Mouse (Mus musculus): ENCODE results near the gene Nrbf2. TPM values are rescaled to one million over a fixed set of nuclear protein-coding genes. Genes with fewer than 3 reads are reported as not detected.

Gene Nrbf2
- total RNA-seq (2021) = 10 to 100 TPM; 13.7 to 14.6 TPM
- long read RNA-seq, experiment 1, transcript Nrbf2-201 (4 exons, 1,813 nt) = major isoform, 37 of 40 reads
- long read RNA-seq, experiment 1, partial matches to known transcripts = 1 of 40 reads
- long read RNA-seq, experiment 1, other reads (novel, unspliced or antisense) = 2 of 40 reads
- long read RNA-seq, experiment 2, transcript Nrbf2-201 (4 exons, 1,813 nt) = major isoform, 35 of 41 reads
- long read RNA-seq, experiment 2, partial matches to known transcripts = 0 of 41 reads
- long read RNA-seq, experiment 2, other reads (novel, unspliced or antisense) = 6 of 41 reads

DNA sequence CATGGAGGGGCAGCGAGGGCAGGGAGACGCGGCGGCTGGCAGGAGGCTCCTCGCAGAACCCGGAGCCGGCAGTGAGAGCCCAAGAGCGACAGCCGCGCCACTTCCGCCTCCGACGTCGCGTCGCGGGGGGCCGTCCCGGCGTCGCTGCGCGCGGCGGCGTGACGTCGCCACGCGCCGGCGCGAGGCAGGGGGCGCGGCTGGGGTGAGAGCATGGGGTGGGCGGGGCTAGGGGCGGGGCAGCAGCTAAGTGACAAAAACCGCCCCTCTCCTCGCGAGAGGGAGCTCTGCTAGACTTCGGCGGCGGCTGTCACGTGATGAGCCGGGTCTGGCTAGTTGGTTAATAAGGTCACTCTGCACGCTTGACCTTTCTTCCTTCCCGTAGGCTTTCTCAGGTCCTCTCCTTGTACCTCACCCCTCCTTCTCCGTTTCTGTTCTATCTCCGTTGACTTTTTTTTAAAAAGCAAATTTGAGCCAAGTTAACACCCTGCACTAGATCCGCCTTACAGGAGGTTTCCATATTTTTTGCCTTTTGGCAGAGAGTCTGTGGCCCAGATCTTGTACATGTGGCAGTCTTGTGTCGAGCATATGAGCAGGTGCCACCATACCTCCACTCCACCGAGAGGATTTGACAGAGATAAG lies at the start of gene Nrbf2:
Gene Nrbf2, minus strand, starts transcription at position 130 of the 639 bp plus-strand sequence.
- peak; percentile 86 for DNase-seq (ENCODE audit: low spot score)

DNA sequence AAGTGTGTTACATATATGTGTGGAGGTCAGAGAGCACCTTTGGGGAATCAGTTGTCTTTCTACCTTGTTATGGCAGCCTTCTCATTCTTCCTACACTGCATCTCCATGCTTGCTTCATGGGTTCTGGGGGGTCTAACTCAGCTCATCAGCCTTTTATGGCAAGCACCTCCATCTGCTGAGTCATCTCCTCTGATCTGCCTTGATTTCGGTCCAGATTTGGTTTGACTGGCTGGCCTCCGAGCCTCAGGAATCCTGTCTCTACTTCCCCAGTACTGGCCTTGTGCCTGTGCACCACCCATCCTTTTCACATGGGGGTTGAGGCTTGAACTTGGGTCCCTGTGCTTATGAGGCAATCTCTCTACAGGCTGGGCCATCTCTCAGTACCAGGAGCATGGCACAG lies 45.5 kb upstream of the Nrbf2 start:
- DNase-seq (ENCODE audit: low spot score) = no peak

DNA sequence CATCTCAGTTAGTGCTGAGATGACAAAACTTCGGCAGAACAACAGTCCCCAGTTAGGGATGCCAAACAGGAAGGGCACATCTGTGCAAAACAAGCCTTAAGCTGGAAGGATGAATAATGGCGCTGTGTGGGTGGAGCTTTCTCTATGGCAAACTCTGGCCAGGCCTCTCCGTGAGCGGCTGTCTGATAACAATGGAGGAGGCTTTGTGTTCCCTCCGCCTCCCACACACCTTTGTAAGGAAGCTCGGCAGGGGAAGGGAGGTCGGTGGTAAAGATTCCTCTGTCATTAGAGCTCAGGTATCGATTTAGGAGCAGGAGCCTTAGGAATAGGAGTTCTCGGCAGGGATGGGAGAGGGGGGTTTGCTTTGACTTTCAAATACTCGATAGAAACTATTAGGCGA lies 44.6 kb upstream of the Nrbf2 start:
- no peak for DNase-seq (ENCODE audit: low spot score)

DNA sequence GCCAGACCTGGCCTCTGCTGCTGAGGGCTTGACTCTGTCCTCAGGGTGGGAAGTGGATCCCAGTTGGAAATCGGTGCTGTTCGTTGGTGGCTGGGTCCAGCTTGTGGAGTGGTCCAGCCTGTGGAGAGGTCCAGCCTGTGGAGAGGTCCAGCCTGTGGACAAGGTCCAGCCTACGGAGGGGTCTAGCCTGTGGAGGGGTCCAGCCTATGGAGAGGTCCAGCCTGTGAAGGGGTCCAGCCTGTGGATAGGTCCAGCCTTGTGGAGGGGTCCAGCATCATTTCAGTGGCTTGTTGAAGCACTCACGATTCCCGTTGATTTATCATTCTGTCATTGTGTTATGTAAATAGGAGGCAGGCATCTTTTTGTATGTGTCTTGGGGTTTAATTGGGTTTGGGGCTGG lies 43.1 kb upstream of the Nrbf2 start:
- DNase-seq (ENCODE audit: low spot score) = no peak

DNA sequence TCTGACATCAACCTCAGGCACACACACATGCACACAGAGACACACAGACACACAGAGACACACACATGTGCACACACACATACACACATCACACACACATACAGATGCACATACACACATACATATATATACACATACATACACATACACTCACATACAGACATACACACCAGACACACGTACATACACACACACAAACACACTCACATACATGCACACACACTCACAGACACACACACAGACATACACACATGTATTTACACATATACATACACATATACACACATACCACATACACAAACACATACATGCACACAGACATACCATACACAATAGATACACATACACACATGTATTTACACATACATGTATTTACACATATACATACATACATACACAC lies 38.9 kb upstream of the Nrbf2 start:
- no peak for DNase-seq (ENCODE audit: low spot score)

DNA sequence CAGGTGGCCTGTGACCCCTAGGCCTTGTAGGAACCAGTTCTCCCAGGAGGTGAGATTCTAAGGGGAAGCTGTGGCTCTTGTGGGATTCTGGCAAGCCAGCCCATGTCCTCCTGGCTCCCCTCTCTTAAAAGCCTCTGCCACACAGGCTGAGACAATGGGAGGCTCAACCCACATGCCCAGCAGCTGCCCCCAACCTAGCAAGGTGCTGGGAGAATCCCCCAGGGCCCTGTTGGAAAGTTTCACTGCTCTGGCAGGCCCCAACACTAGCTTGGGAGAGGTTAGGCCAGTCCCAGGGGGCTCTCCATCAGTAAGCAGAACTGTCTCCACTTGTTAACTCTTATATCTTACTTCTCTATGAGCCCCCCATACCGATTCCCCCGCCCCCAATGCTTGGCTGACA lies 36.3 kb upstream of the Nrbf2 start:
- no peak for DNase-seq (ENCODE audit: low spot score)

DNA sequence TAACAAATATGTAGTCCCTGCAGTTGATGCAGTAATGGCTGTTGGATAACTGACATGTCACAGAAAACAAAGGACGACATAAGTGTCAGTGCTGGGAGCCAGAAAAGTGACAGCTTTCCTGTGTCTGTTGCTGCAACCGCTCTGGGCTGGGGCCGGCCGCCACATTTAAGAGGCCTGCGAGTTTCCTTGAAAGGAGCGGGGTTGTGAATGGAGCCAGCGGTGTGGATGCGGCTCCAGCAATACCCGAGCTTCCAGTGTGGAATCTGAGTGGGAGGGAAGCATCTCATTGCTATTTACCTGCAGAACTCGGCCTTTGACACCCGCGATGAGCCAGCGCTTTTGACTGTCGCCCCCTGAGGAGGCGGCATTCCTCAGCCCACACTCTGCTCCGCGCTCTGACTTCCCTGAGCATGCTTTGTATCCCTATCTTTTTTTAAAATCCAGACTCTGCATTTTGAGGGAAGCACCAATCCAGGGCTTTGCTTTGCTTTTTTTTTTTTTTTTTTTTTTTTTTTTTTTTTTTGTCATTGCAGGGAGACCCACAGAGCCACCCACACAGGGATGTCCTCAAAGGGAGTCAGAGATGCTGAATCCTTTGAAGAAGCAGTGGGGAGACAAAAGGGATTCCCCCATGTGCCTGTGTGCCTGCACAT lies 35.2 kb upstream of the Nrbf2 start:
- no peak for DNase-seq (ENCODE audit: low spot score)

DNA sequence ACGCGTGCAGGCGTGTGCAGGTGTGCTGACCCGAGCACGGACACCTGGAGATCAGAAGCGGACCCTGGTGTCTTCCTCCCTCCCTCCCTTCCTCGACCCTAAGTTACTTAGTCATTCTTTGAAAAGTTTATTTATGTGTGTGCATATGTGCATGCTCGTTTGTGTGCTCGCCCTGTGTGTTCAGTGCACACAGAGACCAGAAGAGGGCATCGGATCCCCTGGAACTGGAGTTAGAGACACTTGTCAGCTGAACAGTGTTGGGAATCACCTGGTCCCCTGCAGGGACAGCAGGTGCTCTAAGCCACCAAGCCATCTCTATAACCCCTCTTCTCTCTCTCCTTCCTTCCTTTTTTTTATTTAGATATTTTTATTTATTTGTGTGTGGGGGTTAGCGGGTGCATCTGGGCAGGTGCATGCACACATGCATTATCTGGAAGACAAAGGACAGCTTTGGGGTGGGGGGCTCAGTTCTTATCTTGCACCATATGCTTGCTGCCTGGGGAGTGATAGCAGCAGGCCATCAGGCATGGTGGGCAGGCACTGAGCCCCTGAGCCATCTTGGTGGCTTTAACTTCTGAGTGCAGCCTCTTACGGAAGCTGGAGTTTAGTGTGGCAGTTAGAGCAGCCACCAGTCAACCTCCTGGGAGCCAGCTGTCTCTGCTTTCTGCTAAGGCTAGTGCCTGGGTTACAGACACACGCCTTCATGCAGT lies 34.1 kb upstream of the Nrbf2 start:
- DNase-seq (ENCODE audit: low spot score) = no peak

DNA sequence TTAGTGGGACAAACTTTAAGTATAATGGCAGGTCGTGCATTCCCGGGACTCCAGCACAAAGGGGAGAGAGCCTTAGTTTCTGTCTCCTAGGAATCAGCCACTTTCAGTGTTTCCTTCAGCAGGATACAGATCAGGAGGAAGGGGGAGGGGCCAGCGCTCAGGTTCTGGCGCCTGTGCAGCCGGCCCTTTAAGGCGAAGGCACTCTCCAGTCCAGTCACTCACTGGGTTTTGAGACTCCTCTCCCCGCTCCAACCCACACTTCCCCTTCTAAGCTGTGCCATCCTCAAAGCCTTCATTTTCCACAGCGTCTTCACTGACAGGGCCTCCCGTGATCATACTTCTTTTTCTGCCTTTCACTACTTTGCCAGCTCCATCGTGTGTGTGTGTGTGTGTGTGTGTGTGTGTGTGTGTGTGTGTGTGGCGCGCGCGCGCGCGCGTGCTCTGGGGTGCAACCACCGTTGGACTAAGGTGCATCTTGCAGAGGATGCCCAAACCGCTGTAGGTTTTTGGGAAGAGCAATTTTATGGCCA lies 32.9 kb upstream of the Nrbf2 start:
- DNase-seq (ENCODE audit: low spot score) = no peak

DNA sequence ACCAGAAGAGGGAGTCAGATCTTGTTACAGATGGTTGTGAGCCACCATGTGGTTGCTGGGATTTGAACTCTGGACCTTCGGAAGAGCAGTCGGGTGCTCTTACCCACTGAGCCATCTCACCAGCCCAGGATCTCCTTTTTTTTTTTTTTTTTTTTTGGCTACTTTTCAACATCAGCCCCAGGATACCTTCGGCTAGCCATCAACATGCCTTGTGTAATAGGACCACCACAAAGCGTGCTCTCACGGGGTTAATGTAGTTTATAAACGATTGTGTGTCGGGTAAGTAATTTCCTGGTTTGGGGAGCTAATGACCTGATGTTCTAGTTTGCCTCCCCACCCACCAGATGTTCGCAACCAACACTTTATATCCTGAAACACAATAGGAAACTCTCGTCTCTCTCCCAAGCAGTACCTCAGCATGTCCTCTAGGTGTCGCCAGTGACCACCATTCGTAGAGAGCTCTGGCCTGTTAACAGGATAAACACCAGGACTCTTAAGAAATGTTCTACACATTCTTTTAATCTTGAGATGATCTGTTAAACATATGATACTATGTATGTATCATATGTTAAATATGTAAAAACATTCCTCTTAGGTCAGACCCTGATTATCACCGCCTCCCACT lies 29.8 kb upstream of the Nrbf2 start:
- DNase-seq (ENCODE audit: low spot score) = peak; percentile 64

DNA sequence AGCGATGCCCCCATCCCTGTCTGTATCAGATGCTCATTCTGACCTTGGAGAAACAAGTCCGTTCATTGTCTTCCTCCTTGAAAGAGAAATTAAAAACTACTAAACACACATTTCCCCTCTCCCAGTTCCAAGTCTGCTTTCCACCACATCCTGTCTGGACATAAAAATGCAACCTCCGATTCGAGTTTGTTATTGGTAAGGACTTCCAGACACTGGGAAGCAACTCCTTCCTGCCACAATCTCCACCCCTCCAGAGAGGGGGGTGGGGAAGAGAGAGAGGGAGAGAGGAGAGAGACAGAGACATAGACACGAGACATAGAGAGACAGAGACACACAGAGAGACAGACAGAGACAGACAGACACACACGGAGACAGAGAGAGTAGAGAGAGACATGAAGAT lies 27.4 kb upstream of the Nrbf2 start:
- DNase-seq (ENCODE audit: low spot score) = no peak

DNA sequence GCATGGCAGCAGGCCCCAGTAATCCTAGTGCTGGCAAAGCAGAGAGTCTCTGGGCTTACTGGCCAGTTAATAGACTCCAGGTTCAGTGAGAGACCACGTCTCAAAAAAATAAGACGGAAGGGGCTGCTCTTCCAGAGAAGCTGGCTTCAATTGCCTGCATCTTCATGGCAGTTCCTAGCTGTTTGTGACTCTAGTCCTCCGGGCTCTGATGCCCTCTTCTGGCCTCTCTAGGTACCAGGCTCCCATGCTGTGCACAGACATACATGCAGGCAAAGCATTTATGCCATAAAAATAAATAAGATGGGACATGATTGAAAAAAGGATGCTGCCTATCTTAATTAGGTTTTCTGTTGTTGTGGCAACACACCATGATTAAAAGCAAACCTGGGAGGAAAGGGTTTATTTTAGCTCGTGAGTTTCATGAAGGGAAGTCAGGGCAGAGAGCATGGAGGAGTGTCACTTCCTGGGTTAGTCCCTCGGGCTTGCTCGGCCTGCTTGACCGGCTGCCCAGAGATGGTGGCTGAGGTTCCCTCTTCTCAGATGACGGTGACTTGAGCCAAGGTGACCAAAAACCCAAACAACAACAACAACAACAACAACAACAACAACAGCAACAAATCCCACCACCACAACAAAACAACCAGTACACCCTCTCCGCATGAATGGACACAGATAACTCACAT lies 26.3 kb upstream of the Nrbf2 start:
- DNase-seq (ENCODE audit: low spot score) = peak; percentile 67

DNA sequence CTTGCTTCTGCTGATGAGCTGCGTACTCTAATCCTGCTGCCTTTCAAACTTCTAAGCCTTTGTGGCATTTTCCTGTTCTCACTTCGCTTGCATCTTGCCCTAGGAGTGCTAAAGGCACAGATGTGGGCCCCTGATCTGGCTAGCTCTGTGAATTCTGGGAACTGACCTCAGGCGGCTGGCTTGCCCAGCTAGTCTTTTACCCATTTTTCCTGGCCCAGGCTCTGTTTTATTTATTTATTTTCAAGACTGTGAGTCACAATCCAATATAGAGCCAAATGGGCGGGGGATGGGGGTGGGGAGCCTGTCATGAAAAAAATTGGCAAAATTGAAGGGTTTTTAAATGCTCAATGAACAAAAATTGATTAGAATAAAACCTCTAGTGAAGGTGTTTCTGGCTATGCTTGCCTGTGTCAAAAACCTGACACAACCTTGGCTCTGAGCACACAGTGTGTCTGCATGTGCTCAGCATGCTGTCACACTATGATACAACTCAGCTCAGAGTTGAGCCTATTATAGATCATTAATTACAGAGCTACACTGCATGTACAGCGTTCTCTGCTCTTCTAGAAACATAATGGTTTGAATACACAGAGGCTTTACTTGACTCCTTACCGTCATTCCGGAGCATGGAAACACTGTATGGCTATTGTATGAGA lies 24.5 kb upstream of the Nrbf2 start:
- no peak for DNase-seq (ENCODE audit: low spot score)

DNA sequence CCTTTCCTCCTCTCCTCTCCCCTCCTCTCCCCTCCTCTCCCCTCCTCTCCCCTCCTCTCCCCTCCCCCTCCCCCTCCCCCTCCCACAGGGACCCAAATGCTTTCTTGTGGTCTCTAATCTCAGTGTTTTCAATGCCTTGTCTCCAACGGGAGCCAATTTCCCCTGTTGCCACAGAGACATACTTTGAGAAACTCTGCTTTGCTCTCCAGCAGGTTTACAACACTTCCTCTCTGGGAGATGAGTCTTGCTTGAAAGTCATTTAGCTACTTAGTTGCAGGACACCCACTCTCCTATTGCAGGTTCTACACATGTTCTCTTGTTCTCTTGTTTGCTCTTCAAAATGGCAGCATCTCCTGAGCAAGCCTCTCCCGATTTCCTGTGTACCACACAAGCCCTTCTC lies 17.2 kb upstream of the Nrbf2 start:
- no peak for DNase-seq (ENCODE audit: low spot score)

DNA sequence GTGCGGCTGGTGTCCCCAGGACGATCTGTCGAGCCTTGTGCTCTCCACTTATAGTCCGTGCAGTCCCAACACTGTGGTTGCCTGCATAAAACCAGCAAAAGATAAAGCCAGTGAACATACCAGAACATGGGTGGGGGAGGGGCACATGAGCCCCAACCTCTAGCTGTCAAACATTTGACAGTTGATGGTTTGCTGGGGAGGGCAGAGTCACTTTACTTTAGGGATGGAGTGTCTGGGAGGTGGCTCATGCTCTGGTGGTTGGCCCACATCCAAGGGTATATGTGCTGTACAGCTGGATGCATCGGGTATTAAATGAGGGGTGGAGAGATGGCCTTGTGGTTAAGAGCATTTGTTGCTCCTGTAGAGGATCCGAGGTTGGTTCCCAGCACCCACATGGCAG lies 15.9 kb upstream of the Nrbf2 start:
- no peak for DNase-seq (ENCODE audit: low spot score)

DNA sequence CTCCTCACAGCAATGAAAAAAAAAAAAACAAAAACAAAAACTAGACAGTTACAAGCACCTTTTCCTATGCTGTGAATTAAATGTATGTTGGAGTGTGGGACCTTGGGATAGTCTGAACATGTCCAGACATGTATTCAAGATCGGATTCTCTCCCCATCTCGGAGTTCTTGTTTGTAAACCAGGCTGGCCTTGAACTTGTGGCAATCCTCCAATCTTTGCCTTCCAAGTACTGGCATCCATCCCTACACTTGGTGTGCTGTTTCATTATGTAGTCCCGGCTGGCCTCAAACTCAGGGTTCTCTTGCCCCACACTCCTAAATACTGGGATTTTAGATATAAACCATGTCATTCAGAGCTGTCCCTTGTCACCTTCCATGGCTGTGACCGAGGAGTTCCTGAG lies 14.2 kb upstream of the Nrbf2 start:
- DNase-seq (ENCODE audit: low spot score) = no peak

DNA sequence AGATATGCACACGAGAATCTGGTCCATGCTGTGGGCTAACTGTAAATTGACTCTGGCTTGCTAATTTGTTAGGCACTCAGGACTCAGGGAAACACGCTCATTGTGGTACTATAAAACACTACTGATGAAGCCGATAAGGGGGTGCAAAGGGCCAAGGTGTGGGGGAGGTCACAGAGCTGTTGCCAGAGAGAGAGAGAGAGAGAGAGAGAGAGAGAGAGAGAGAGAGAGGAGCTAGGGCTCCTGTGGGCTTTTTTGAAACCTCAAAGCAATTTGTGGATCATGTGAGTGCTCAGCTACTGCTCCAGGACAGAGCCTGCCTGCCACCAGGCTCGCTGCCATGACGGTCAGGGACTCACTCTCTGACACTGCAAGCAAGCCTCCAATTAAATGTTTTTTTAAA lies 13.8 kb upstream of the Nrbf2 start:
- DNase-seq (ENCODE audit: low spot score) = peak; percentile 27

DNA sequence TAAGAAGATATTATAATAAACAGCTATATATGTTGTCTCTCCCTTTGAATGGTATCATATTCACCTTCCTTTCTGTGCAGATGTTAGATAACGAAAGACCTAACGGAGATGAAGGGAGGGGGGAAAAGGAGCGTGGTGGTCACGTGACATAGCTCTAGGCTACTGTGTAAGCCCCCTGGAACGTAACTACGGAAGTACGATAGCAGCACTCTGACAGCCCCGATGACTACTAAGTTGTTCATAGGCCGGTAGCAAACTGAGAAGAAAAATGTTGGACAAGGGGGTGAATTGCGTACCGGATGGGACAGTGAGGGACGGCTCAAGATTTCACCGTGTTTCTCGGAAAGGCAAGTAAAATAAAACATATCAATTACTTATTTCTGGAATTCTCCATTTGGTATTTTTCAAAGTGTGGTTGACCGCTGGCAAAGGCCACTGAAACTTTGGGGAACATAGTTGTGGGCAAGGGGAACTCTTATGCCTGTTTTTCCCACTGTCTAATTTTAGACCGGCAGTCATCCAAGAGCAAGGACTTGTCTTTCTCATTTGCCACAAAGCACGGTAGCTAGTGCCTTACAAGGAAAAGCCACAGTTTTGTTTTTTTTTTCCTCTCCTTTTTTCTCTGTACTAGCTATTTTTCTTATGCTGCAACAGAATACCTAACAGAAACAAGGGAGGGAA lies 12.2 kb upstream of the Nrbf2 start:
- no peak for DNase-seq (ENCODE audit: low spot score)

DNA sequence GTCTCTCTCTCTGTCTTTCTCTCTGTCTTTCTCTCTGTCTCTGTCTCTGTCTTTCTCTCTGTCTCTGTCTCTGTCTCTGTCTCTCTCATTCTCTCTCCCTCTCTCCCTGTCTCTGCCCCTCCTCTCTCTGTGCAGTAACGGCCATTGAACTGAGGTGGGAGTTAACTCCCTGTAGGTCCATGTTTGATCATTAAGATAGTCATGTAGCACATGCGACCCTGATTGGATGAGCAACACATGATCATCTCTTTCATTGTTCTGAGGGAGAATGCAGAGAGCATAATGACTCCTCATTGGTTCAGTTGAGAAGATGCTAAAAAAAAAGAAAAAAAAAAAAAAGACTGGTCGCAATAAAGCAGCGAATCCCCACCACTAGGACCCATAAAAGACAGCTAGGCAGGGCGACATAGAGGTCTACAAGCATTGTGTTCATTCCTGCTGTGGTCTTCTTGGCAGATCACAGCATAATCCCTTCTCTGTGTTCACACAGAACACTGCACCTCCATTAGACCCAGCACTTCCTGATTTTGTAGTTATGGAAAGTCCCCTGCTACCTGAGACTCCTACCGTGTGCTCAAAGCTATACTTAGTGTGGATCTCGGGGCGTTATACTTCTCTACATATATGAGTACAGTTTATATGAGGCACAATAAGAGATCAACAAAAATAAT lies 11.5 kb upstream of the Nrbf2 start:
- no peak for DNase-seq (ENCODE audit: low spot score)
